Mouse (Mus musculus) heart, adult 2 months (tissue): Measurements from ENCODE around the gene Gfi1b.
A peak's percentile ranks its signal among the peaks of the same experiment; 100 is the strongest.

Experiments used
- CTCF ChIP-seq: fragments of 200-600 bp; IDR thresholded peaks from 2 replicates; pipeline ENCODE4 v1.8.1; 2022; ENCODE audit warnings: antibody characterized with exemption, mild to moderate bottlenecking, moderate library complexity
- EP300 ChIP-seq: fragments of 200-500 bp; IDR thresholded peaks from 2 replicates; pipeline ENCODE4 v1.6.1; 2011; ENCODE audit warnings: low read depth, low read length, control low read depth; ENCODE audit not compliant: insufficient read depth
- POLR2A ChIP-seq: fragments of 200-500 bp; IDR thresholded peaks from 2 replicates; pipeline ENCODE4 v1.6.1; 2011; ENCODE audit warnings: mild to moderate bottlenecking, low read depth, low read length, control low read depth; ENCODE audit not compliant: insufficient read depth

- TF ChIP-seq POLR2A (no peak), EP300 (0 out of 2 replicates have a peak, but pooled peaks have one; percentile 48), CTCF (no peak)
Measured at GRCm38 (mm10) chr2:28566545-28566944, 55.2 kb downstream of the Gfi1b start.
